Mouse (Mus musculus) small intestine, adult 2 months (tissue): ENCODE results near the gene Glt6d1. TPM values are rescaled to one million over a fixed set of nuclear protein-coding genes. Genes with fewer than 3 reads are reported as not detected.

Experiments used
- H3K27ac ChIP-seq: fragments of 200-500 bp; 2 replicates; pipeline ENCODE4 v1.5.1; 2012; ENCODE audit warnings: low read depth, low read length, control low read depth, inconsistent platforms; ENCODE audit not compliant: insufficient read depth
- H3K27me3 ChIP-seq: fragments of 200-500 bp; 2 replicates; pipeline ENCODE4 v1.6.1; 2012; ENCODE audit warnings: mild to moderate bottlenecking, moderate library complexity, low read length, inconsistent platforms; ENCODE audit not compliant: control insufficient read depth, insufficient read depth
- H3K36me3 ChIP-seq: fragments of 200-500 bp; 2 replicates; pipeline ENCODE4 v1.6.1; 2012; ENCODE audit warnings: mild to moderate bottlenecking, low read length, control low read depth, inconsistent platforms; ENCODE audit not compliant: control insufficient read depth, insufficient read depth
- H3K4me1 ChIP-seq: fragments of 200-500 bp; 2 replicates; pipeline ENCODE4 v1.6.1; 2012; ENCODE audit warnings: low read length, inconsistent platforms, mixed read lengths; ENCODE audit not compliant: control insufficient read depth, insufficient read depth, insufficient read length
- H3K4me3 ChIP-seq: fragments of 200-500 bp; 2 replicates; pipeline ENCODE4 v1.5.1; 2012; ENCODE audit warnings: low read depth, mild to moderate bottlenecking, control low read depth, inconsistent platforms, low read length, moderate library complexity
- CTCF ChIP-seq: fragments of 200-500 bp; IDR thresholded peaks from 2 replicates; pipeline ENCODE4 v1.5.1; 2012; ENCODE audit warnings: low read depth, mild to moderate bottlenecking, control low read depth, inconsistent platforms, low read length, moderate library complexity, mixed read lengths; ENCODE audit not compliant: insufficient replicate concordance, insufficient read length; ENCODE audit errors: extremely low read depth
- POLR2A ChIP-seq: fragments of 200-500 bp; IDR thresholded peaks from 2 replicates; pipeline ENCODE4 v1.6.1; 2012; ENCODE audit warnings: low read depth, mild to moderate bottlenecking, control low read depth, inconsistent platforms, low read length, moderate library complexity
- WGBS: fragments of 180-500 bp; shearing (Covaris S2); methylation state at CpG from one replicate; pipeline ENCODE4 v1.1.7; 2018; 5-methylcytosine and 5-hydroxymethylcytosine counted together
- polyA plus RNA-seq: library from polyadenylated mRNA; depleted of rRNA; stranded (reverse); fragments of >200 nt; gene quantifications from 2 replicates; pipeline ENCODE4 v1.2.3, GENCODE M21; 2012

Glt6d1 gene
- polyA plus RNA-seq, 1 experiment = not detected

DNA sequence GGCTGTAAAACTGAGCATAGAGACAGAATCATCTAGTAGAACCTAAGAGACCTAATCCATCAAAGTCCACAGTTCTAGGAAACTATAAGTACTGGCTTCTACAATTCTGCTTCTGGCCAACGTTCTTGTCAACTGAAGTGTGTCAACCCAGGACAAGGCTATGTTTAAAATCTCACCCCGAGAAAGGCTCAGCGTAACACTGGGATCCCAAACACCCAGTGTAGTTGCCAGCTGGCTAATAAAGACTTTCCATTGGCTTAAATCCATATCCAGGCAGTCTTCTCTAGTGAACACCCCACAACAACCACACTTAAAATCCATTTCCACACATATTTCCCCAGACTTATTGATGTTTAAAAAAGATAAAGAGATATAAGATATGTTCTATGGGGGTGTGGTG is 15.1 kb upstream of the Glt6d1 start:
- WGBS = 52% methylated on average over 3 of the region's 3 CpGs
- TF ChIP-seq CTCF (no peak), POLR2A (no peak)

DNA sequence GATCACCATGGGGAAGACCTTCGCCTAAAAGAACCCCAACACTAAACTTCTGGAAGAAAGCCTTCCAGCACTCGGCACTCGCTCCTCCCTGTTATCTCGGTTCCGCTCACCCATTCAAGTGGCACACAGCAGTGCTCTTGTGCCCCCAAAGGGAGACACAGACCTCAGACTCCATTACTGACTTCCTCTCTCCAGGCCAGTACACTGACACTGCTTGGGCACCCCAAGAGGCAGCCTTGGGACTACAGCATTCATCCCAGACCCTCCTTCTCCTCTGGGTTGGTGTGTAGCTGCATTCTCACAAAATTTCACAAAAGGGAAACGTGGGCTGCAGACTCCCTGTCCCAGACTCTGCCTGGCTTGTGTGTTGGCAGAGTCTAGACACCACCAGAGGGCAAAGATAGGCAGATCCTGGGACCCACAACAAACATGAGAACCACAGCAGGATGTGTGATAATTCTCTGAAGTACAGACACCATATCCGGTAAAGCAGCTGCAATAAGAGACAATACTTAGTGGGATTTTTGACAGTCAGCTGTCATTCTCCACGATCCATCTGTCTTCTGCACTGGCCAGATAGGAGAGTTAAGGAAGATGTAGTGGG is 12.8 kb upstream of the Glt6d1 start:
- no peak overlapping the region for H3K27ac ChIP-seq
- H3K4me1 ChIP-seq = no peaks in the 10 kb centered on the region
- 67% methylated on average over 8 of the region's 8 CpGs for WGBS
- H3K27me3 ChIP-seq = no peaks in the 10 kb centered on the region
- no peaks in the 10 kb centered on the region for H3K36me3 ChIP-seq
- TF ChIP-seq CTCF (no peak), POLR2A (no peak)
- no peak overlapping the region for H3K4me3 ChIP-seq

More for the DNA sequence above, 15.1 kb upstream of the Glt6d1 start:
- no peaks in the 10 kb centered on the region for H3K27me3 ChIP-seq
- no peak overlapping the region for H3K4me3 ChIP-seq
- no peaks in the 10 kb centered on the region for H3K36me3 ChIP-seq
- no peaks in the 10 kb centered on the region for H3K4me1 ChIP-seq
- H3K27ac ChIP-seq = no peak overlapping the region

DNA sequence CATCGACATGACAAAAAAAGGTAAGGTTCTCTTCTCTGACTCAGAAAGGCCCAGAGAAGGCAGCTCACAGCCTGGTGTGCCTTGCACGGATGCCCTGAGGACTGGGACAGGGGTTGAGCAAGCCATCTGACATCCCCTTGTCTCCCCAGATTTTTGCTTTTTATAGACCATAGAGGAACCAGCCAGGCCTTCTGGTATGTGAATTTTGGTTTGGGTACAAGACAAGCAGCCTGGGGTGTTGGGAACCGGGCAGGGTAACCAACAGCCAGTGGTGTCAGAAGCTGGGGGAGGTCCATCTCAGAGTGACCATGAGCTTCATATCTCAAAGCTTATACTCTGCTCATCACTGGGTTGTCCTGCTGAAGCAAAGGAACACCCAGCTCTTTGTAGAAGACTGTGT is 9.1 kb upstream of the Glt6d1 start:
- Histone ChIP-seq H3K27me3 (no peaks in the 10 kb centered on the region), H3K4me3 (no peak overlapping the region), H3K36me3 (no peaks in the 10 kb centered on the region), H3K4me1 (no peaks in the 10 kb centered on the region), H3K27ac (no peak overlapping the region)
- TF ChIP-seq POLR2A (no peak), CTCF (no peak)
- 91% methylated on average over 3 of the region's 3 CpGs for WGBS

DNA sequence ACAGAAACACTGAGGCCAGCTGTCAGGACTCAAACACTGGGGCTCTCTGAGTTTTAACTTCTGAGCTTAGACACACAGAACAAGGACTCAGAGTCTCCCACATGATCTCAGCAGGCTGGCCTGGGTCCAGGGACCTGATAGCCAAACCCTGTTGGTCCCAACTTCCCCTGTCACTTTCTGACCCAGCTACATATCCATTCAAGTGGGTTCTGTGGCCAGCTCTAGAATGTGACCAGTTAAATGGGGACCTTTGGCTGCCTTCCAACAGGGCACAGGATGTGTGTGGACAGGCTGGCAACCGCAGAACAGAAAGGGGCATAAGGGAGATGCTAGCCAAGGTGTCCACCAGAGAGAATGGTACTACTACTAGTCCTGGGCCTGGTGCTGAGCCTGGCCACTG is 7.2 kb upstream of the Glt6d1 start, which contains the start of gene Lcn9:
Gene Lcn9 (plus strand): TSS at position 348 of the 400 bp plus-strand sequence.
- Histone ChIP-seq H3K36me3 (no peaks in the 10 kb centered on the region), H3K4me3 (no peak within 1 kb of the TSS), H3K27me3 (no peaks in the 10 kb centered on the region), H3K27ac (no peak within 1 kb of the TSS), H3K4me1 (no peaks in the 10 kb centered on the region)
- TF ChIP-seq POLR2A (no peak), CTCF (no peak)
- WGBS = 77% methylated on average over 1 of the region's 1 CpGs

DNA sequence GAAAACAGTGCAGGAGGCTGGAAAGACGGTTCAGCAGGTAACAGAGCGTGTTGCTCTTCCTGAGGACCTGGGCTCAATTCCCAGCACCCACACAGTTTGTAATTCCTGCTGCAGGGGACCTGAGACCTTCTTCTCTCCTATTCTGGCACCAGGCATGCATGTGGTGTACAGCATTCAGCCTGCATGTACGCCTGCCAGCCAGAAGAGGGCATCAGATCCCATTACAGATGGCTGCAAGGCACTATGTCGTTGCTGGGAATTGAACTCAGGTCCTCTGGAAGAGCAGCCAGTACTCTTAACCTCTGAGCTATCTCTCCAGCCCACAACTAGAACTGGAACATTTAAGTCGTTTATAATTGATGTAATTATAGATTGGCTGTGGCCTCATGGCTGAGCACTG is 2.3 kb downstream of the Glt6d1 start:
- Histone ChIP-seq H3K36me3 (no peaks in the 10 kb centered on the region), H3K4me3 (no peak overlapping the region), H3K27ac (no peak overlapping the region), H3K4me1 (no peaks in the 10 kb centered on the region), H3K27me3 (no peaks in the 10 kb centered on the region)
- TF ChIP-seq CTCF (no peak), POLR2A (no peak)
- 81% methylated on average over 5 of the region's 5 CpGs for WGBS

DNA sequence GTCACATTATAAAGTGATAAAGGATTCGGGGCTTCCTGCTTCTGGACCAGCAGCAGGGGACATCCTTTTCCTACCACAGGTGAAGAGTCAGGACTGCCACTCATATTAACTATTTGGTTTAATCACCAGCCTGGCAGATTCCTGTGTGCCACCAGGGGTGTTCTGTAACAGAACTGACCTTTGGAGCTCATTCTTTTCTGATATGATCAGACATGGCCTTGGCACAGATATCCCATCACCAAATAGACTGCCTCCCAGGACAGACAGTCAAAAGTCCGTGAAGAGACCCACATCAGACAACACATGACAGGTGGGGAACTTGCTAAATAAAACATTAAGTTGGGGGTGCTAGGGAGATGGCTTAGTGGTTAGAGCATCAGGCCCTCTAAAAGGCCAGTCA is 3.9 kb downstream of the Glt6d1 start:
- Histone ChIP-seq H3K4me1 (no peaks in the 10 kb centered on the region), H3K36me3 (no peaks in the 10 kb centered on the region), H3K4me3 (no peak overlapping the region), H3K27me3 (no peaks in the 10 kb centered on the region), H3K27ac (no peak overlapping the region)
- WGBS = 42% methylated on average over 2 of the region's 2 CpGs
- no peak for TF ChIP-seq POLR2A
- no peak for TF ChIP-seq CTCF

DNA sequence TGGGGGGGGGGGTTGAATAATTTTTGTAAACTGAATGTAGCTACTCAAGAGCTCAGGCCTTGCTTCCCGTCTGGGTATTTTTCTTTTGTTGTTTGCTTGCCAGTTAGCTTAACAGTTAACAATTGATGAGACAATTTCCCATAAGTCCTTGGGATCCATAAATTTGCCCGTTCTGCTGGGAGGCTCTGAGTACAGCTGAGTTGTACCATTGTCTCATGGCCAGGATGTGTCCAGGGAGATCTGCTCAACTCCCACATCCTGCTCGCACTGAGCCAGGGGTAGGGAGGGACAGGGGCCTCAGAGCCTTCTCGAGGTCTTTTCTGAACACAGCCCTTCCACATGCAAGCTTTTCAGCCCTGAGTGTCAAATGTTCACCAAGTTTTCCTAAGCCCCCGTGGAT is 17.6 kb downstream of the Glt6d1 start:
- 43% methylated on average over 5 of the region's 5 CpGs for WGBS
- Histone ChIP-seq H3K4me1 (no peaks in the 10 kb centered on the region), H3K36me3 (no peaks in the 10 kb centered on the region), H3K27me3 (no peaks in the 10 kb centered on the region; the same call in 1 of the 2 replicates), H3K4me3 (no peak overlapping the region), H3K27ac (no peak overlapping the region)
- TF ChIP-seq CTCF = no peak

DNA sequence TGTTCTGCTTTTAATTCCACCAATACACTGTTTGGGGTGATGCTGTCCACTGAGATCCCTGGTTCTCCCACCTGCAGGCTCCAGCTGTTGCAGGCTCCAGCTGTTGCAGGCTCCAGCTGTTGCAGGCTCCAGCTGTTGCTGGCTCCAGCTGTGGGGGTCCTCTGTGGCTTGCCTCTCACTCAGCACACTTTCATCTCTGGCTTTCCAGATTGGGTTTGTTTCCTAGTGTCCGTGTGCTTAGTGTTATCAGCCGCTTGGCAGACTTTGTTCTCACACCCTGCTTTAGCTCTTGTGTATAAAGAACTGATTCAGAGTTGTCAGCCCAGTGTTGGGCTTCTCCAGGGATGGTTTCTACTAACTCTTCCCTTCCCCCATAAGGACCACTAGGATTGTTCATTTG is 18.0 kb downstream of the Glt6d1 start:
- H3K4me3 ChIP-seq = no peak overlapping the region
- H3K27me3 ChIP-seq = no peaks in the 10 kb centered on the region; the same call in 1 of the 2 replicates
- H3K27ac ChIP-seq = no peak overlapping the region
- TF ChIP-seq CTCF (no peak), POLR2A (no peak)
- H3K36me3 ChIP-seq = no peaks in the 10 kb centered on the region
- no peaks in the 10 kb centered on the region for H3K4me1 ChIP-seq
- 18% methylated on average over 2 of the region's 2 CpGs for WGBS
